Mouse (Mus musculus) layer of hippocampus, adult 9-10 months (tissue): Measurements from ENCODE around the gene Zfp697.
A peak's percentile ranks its signal among the peaks of the same experiment; 100 is the strongest.
"Not testable (repeated sequence)": the region's sequence is repeated elsewhere in the genome, so short reads cannot be mapped to it uniquely, and the experiment has no call there.

Source experiments
- DNase-seq: peaks from one replicate; pipeline ENCODE4 v3.0.0; 2022; ENCODE audit warnings: low spot score

The Zfp697 gene

GRCm38 (mm10) chr3:98368776-98369175, 13.5 kb upstream of the Zfp697 start:
- no peak for DNase-seq

GRCm38 (mm10) chr3:98374062-98374719, 8.1 kb upstream of the Zfp697 start:
- DNase-seq, result no peak

- DNase-seq, result no peak
Measured at GRCm38 (mm10) chr3:98374980-98375379, 7.3 kb upstream of the Zfp697 start.

GRCm38 (mm10) chr3:98378267-98378666, 4.0 kb upstream of the Zfp697 start:
- no peak for DNase-seq

- DNase-seq, result no peak
Measured at GRCm38 (mm10) chr3:98379236-98379635, 3.0 kb upstream of the Zfp697 start.

- DNase-seq, result no peak
Measured at GRCm38 (mm10) chr3:98381677-98382245, 500 bp upstream of the Zfp697 start.

GRCm38 (mm10) chr3:98383024-98383790, 946 bp downstream of the Zfp697 start:
- DNase-seq, result no peak

- DNase-seq, result no peak
Measured at GRCm38 (mm10) chr3:98387086-98387485, 4.8 kb downstream of the Zfp697 start.

- no peak for DNase-seq
Measured at GRCm38 (mm10) chr3:98387756-98388155, 5.5 kb downstream of the Zfp697 start.

- DNase-seq, result no peak
Measured at GRCm38 (mm10) chr3:98389305-98389704, 7.0 kb downstream of the Zfp697 start.

- not testable (repeated sequence) for DNase-seq
Measured at GRCm38 (mm10) chr3:98404268-98404895, 22.1 kb downstream of the Zfp697 start.

- not testable (repeated sequence) for DNase-seq
Measured at GRCm38 (mm10) chr3:98405877-98406276, 23.6 kb downstream of the Zfp697 start.

- DNase-seq, result not testable (repeated sequence)
Measured at GRCm38 (mm10) chr3:98406569-98407144, 24.4 kb downstream of the Zfp697 start.

GRCm38 (mm10) chr3:98407261-98407780, 25.1 kb downstream of the Zfp697 start:
- DNase-seq, result not testable (repeated sequence)

GRCm38 (mm10) chr3:98410619-98411580, 28.6 kb downstream of the Zfp697 start:
- not testable (repeated sequence) for DNase-seq

GRCm38 (mm10) chr3:98413733-98414132, 31.5 kb downstream of the Zfp697 start:
- DNase-seq, result no peak

- DNase-seq, result no peak
Measured at GRCm38 (mm10) chr3:98414296-98414695, 32.0 kb downstream of the Zfp697 start.

- no peak for DNase-seq
Measured at GRCm38 (mm10) chr3:98416426-98417250, 34.4 kb downstream of the Zfp697 start.

GRCm38 (mm10) chr3:98417328-98417727, 35.1 kb downstream of the Zfp697 start:
- DNase-seq, result peak; percentile 49
